Mouse (Mus musculus) testis, adult 2 months (tissue): ENCODE measurements around the gene Fam110a.

ENCODE experiments used
- CTCF ChIP-seq: fragments of 200-500 bp; IDR thresholded peaks from 2 replicates; pipeline ENCODE4 v1.5.1; 2012; ENCODE audit warnings: low read depth, mild to moderate bottlenecking, inconsistent platforms, low read length, moderate library complexity; ENCODE audit not compliant: control insufficient read depth, insufficient read depth, insufficient replicate concordance
- POLR2A ChIP-seq: fragments of 200-500 bp; IDR thresholded peaks from 2 replicates; pipeline ENCODE4 v1.6.1; 2012; ENCODE audit warnings: low read depth, mild to moderate bottlenecking, inconsistent platforms, low read length, moderate library complexity; ENCODE audit not compliant: control insufficient read depth

GRCm38 (mm10) chr2:151984019-151984418 lies 4.0 kb upstream of the Fam110a start:
- TF ChIP-seq POLR2A (no peak), CTCF (no peak)
